Comparison of ENCODE assay signal across 7 mouse cellular contexts in genomic region chr4:148083176-148083899, GRCm38 (mm10). TPM values are rescaled to one million over a fixed set of nuclear protein-coding genes. Genes with fewer than 3 reads are reported as not detected.
A peak's percentile ranks its signal among the peaks of the same experiment; 100 is the strongest.
DNase-seq lines count a peak whose midpoint lies in the region; TF ChIP-seq lines count a peak whose summit lies in the region.

No protein-coding gene starts in this region.

- TF ChIP-seq POLR2A in ES-Bruce4 (IDR thresholded peaks at IDR 0.05; ENCODE audit: insufficient read depth, low read length), result no peak
- no peak for TF ChIP-seq POLR2A in kidney, adult 2 months (IDR thresholded peaks at IDR 0.05; ENCODE audit: low read depth, low read length)
- no peak for TF ChIP-seq POLR2A in lung, adult 2 months (IDR thresholded peaks at IDR 0.05; ENCODE audit: borderline replicate concordance, extremely low read depth, low read depth, low read length)

- H3K9ac ChIP-seq in ES-Bruce4 (ENCODE audit: low read depth, poor library complexity, severe bottlenecking), result peak overlapping the region; percentile 49

- peak overlapping the region; percentile 95 for H3K27ac ChIP-seq in ES-Bruce4 (ENCODE audit: insufficient read depth, low read length)
- H3K27ac ChIP-seq in kidney, adult 2 months (ENCODE audit: insufficient read depth, low read depth, low read length), result peak overlapping the region; percentile 27; the same call in 1 of the 2 replicates

- H3K4me3 ChIP-seq in ES-Bruce4 (ENCODE audit: low read depth, low read length), result peak overlapping the region; percentile 31
- H3K4me3 ChIP-seq in kidney, adult 2 months (ENCODE audit: insufficient read depth, low read depth, low read length), result no peak overlapping the region
- H3K4me3 ChIP-seq in lung, adult 2 months (replicated peaks; ENCODE audit: extremely low read depth, low read depth, low read length), result no peak overlapping the region

- DNase-seq in MEL-GATA-1-ER (ENCODE audit: extremely low read depth, low read depth), result peak; percentile 57
- DNase-seq in kidney, adult 2 months, result peak; percentile 79
- peak; percentile 21 for DNase-seq in lung, adult 2 months
- DNase-seq in frontal cortex, postnatal 36 days (ENCODE audit: low spot score in 2 of 2), result no peak
- no peak for DNase-seq in yolk sac, embryonic 10.5 days (ENCODE audit: low spot score)
- DNase-seq in frontal cortex, postnatal 25 days (ENCODE audit: low spot score in 2 of 2), result no peak

- H3K27me3 ChIP-seq in ES-Bruce4 (ENCODE audit: control insufficient read depth, insufficient read depth, low read length, poor library complexity, severe bottlenecking), result no peaks in the 10 kb centered on the region
- H3K27me3 ChIP-seq in kidney, adult 2 months (replicated peaks; ENCODE audit: control insufficient read depth, insufficient read depth, low read length), result no peaks in the 10 kb centered on the region

- H3K36me3 ChIP-seq in ES-Bruce4 (ENCODE audit: control insufficient read depth, insufficient read depth, low read length, poor library complexity, severe bottlenecking), result peaks cover 34% of the 10 kb centered on the region
- no peaks in the 10 kb centered on the region for H3K36me3 ChIP-seq in kidney, adult 2 months (ENCODE audit: control insufficient read depth, insufficient read depth, low read length)

- H3K4me1 ChIP-seq in ES-Bruce4 (ENCODE audit: control insufficient read depth, insufficient read depth, low read length), result no peaks in the 10 kb centered on the region
- H3K4me1 ChIP-seq in kidney, adult 2 months (ENCODE audit: control insufficient read depth, insufficient read depth, low read length), result peaks cover 32% of the 10 kb centered on the region
- peaks cover 29% of the 10 kb centered on the region for H3K4me1 ChIP-seq in lung, adult 2 months (ENCODE audit: control insufficient read depth, insufficient read depth, low read length)

- H3K9me3 ChIP-seq in ES-Bruce4 (replicated peaks; ENCODE audit: control insufficient read depth, insufficient read depth, low read length, poor library complexity, severe bottlenecking), result no peaks in the 10 kb centered on the region

- no peak for TF ChIP-seq EP300 in ES-Bruce4 (IDR thresholded peaks at IDR 0.05; ENCODE audit: insufficient read depth, low read depth, low read length)

- WGBS in kidney, adult 2 months, result 46% methylated on average over 21 of the region's 21 CpGs
- WGBS in lung, adult 2 months, result 47% methylated on average over 21 of the region's 21 CpGs

- no peak for TF ChIP-seq CTCF in ES-Bruce4 (IDR thresholded peaks at IDR 0.05; ENCODE audit: low read depth, low read length)
- TF ChIP-seq CTCF in kidney, adult 2 months (conservative IDR thresholded peaks at IDR 0.05; ENCODE audit: insufficient read depth, insufficient read length, low read depth, low read length), result no peak
- TF ChIP-seq CTCF in lung, adult 2 months (IDR thresholded peaks at IDR 0.05; ENCODE audit: insufficient read depth, low read length), result no peak

RNA-seq across cellular contexts. Expression of gene Agtrap, which starts 4.5 kb away (rescaled TPM):
- polyA plus RNA-seq in ES-Bruce4 (2011; ENCODE audit: insufficient read depth, insufficient read length, low read depth, missing spikeins), result 48.2 and 60.6 TPM in 2 replicates
- polyA plus RNA-seq in kidney, adult 2 months (2012; rRNA removed), result 111 and 119 TPM in 2 replicates
- 50.1 and 56.8 TPM in 2 replicates for polyA plus RNA-seq in lung, adult 2 months (2012; rRNA removed)

RNA-seq across cellular contexts. Expression of gene Mthfr, which starts 44.5 kb away (rescaled TPM):
- 9.5 and 13.7 TPM in 2 replicates for polyA plus RNA-seq in ES-Bruce4 (2011; ENCODE audit: insufficient read depth, insufficient read length, low read depth, missing spikeins)
- 36.3 and 48.4 TPM in 2 replicates for polyA plus RNA-seq in kidney, adult 2 months (2012; rRNA removed)
- 34.8 and 38.9 TPM in 2 replicates for polyA plus RNA-seq in lung, adult 2 months (2012; rRNA removed)

RNA-seq across cellular contexts. Expression of gene Clcn6, which starts 44.7 kb away (rescaled TPM):
- 13.7 and 16.7 TPM in 2 replicates for polyA plus RNA-seq in ES-Bruce4 (2011; ENCODE audit: insufficient read depth, insufficient read length, low read depth, missing spikeins)
- 28.8 and 32.3 TPM in 2 replicates for polyA plus RNA-seq in kidney, adult 2 months (2012; rRNA removed)
- 14.1 and 14.9 TPM in 2 replicates for polyA plus RNA-seq in lung, adult 2 months (2012; rRNA removed)

RNA-seq across cellular contexts. Expression of gene Mad2l2, which starts 46.8 kb away (rescaled TPM):
- polyA plus RNA-seq in ES-Bruce4 (2011; ENCODE audit: insufficient read depth, insufficient read length, low read depth, missing spikeins), result 45.9 and 60.3 TPM in 2 replicates
- 22.8 and 25.5 TPM in 2 replicates for polyA plus RNA-seq in kidney, adult 2 months (2012; rRNA removed)
- 26.9 and 30.8 TPM in 2 replicates for polyA plus RNA-seq in lung, adult 2 months (2012; rRNA removed)

RNA-seq across cellular contexts. Expression of gene Draxin, which starts 47.2 kb away (rescaled TPM):
- 0.17 and 0.22 TPM in 2 replicates for polyA plus RNA-seq in ES-Bruce4 (2011; ENCODE audit: insufficient read depth, insufficient read length, low read depth, missing spikeins)
- polyA plus RNA-seq in kidney, adult 2 months (2012; rRNA removed), result 0.03 and 0.11 TPM in 2 replicates
- polyA plus RNA-seq in lung, adult 2 months (2012; rRNA removed), result 0.15 and 0.59 TPM in 2 replicates

Comparison
In these comparisons a context has a peak if more than half of its experiments do, and no peak if none do; other contexts are left out.
1. DNase-seq: peak in MEL-GATA-1-ER (single experiment), kidney, adult 2 months (single experiment) and lung, adult 2 months (single experiment); none in frontal cortex, postnatal 36 days (0 of 2), yolk sac, embryonic 10.5 days (single experiment) and frontal cortex, postnatal 25 days (0 of 2).